Mouse (Mus musculus) liver, postnatal 0 days (tissue): ENCODE measurements around the gene Gm10277. TPM values are rescaled to one million over a fixed set of nuclear protein-coding genes. Genes with fewer than 3 reads are reported as not detected.
A peak's percentile ranks its signal among the peaks of the same experiment; 100 is the strongest.

Experiments used
- ATAC-seq: fragments of 200-750 bp; cut with Nextera tagmentation; 2 replicates; pipeline ENCODE4 v1.8.0; 2017; ENCODE audit warnings: mild to moderate bottlenecking, moderate library complexity
- DNase-seq: peaks from one replicate; pipeline ENCODE4 v3.0.0-alpha.2; 2016
- H3K27ac ChIP-seq: fragments of 300-500 bp; sonication (generic); 2 replicates; pipeline ENCODE4 v1.5.1; 2014; ENCODE audit warnings: antibody characterized with exemption, moderate library complexity, mild to moderate bottlenecking, low read depth
- H3K27me3 ChIP-seq: fragments of 300-500 bp; sonication (generic); 2 replicates; pipeline ENCODE4 v1.6.1; 2014; ENCODE audit warnings: low read length, control low read depth, mixed read lengths; ENCODE audit not compliant: insufficient read depth
- H3K36me3 ChIP-seq: fragments of 300-500 bp; sonication (generic); replicated peaks from 2 replicates; pipeline ENCODE4 v1.6.1; 2014; ENCODE audit warnings: mild to moderate bottlenecking, control low read depth, low read length, moderate library complexity, mixed read lengths; ENCODE audit not compliant: insufficient read depth
- H3K4me1 ChIP-seq: fragments of 300-500 bp; sonication (generic); 2 replicates; pipeline ENCODE4 v1.6.1; 2014; ENCODE audit warnings: antibody characterized with exemption, mild to moderate bottlenecking, control low read depth; ENCODE audit not compliant: insufficient read depth
- H3K4me2 ChIP-seq: fragments of 300-500 bp; sonication (generic); 2 replicates; pipeline ENCODE4 v1.6.1; 2014; ENCODE audit warnings: low read depth, mild to moderate bottlenecking, low read length, moderate library complexity, mixed read lengths
- H3K4me3 ChIP-seq: fragments of 300-500 bp; sonication (generic); 2 replicates; pipeline ENCODE4 v1.5.1; 2014; ENCODE audit warnings: low read depth, low read length
- H3K9ac ChIP-seq: fragments of 300-500 bp; sonication (generic); replicated peaks from 2 replicates; pipeline ENCODE4 v1.6.1; 2014; ENCODE audit warnings: mild to moderate bottlenecking, moderate library complexity
- H3K9me3 ChIP-seq: fragments of 300-500 bp; sonication (generic); 2 replicates; pipeline ENCODE4 v1.6.1; 2016; ENCODE audit warnings: mild to moderate bottlenecking, control low read depth, low read length, mixed read lengths
- CTCF ChIP-seq: sonication (generic); IDR thresholded peaks from 2 replicates; pipeline ENCODE4 v1.5.1; 2016; ENCODE audit warnings: antibody characterized with exemption, low read depth
- EP300 ChIP-seq: IDR thresholded peaks from 2 replicates; pipeline ENCODE4 v1.6.1; 2016; ENCODE audit warnings: antibody characterized with exemption, low read depth, mild to moderate bottlenecking
- WGBS: fragments of 180-500 bp; shearing (Covaris S2); extraction: QIAGEN DNeasy Blood & Tissue Kit; methylation state at CpG from one replicate; pipeline ENCODE4 v1.1.7; 2014; ENCODE audit not compliant: insufficient replicate concordance; 5-methylcytosine and 5-hydroxymethylcytosine counted together
- polyA plus RNA-seq: library from polyadenylated mRNA; unstranded; fragments of >200 nt; fragmentation: Nextera tagmentation; extraction: Ambion mirVana; gene quantifications from 2 replicates; pipeline ENCODE4 v1.2.1, GENCODE M21; 2015

Gm10277 gene
- polyA plus RNA-seq, 1 experiment from 2014 or later, result 0.31 TPM

- Histone ChIP-seq H3K4me3 (peak overlapping the region; percentile 7), H3K4me1 (peaks cover 70% of the 10 kb centered on the region), H3K4me2 (peak overlapping the region; percentile 69), H3K27ac (peak overlapping the region; percentile 94), H3K9ac (peak overlapping the region; percentile 47), H3K36me3 (no peaks in the 10 kb centered on the region; the same call in 1 of the 2 replicates), H3K27me3 (no peaks in the 10 kb centered on the region), H3K9me3 (no peaks in the 10 kb centered on the region)
- TF ChIP-seq CTCF (no peak), EP300 (no peak)
- 38% methylated on average over 9 of the region's 9 CpGs for WGBS
- DNase-seq, result no peak
- peak; percentile 35 for ATAC-seq
Observed at GRCm38 (mm10) chr11:77784894-77785293, 2.7 kb downstream of the Gm10277 start.

GRCm38 (mm10) chr11:77783747-77784646, 3.5 kb downstream of the Gm10277 start:
- H3K9ac ChIP-seq, result peak overlapping the region; percentile 37
- H3K27me3 ChIP-seq, result no peaks in the 10 kb centered on the region
- WGBS, result 19% methylated on average over 18 of the region's 18 CpGs
- H3K4me2 ChIP-seq, result peak overlapping the region; percentile 69
- H3K4me3 ChIP-seq, result peak overlapping the region; percentile 7
- DNase-seq, result peak; percentile 62
- H3K36me3 ChIP-seq, result no peaks in the 10 kb centered on the region; the same call in 1 of the 2 replicates
- peak overlapping the region; percentile 94 for H3K27ac ChIP-seq
- H3K9me3 ChIP-seq, result no peaks in the 10 kb centered on the region
- ATAC-seq, result peak; percentile 55
- H3K4me1 ChIP-seq, result peaks cover 65% of the 10 kb centered on the region
- no peak for TF ChIP-seq EP300
- peak; percentile 55 for TF ChIP-seq CTCF

GRCm38 (mm10) chr11:77783211-77783746, 4.3 kb downstream of the Gm10277 start:
- Histone ChIP-seq H3K27me3 (no peaks in the 10 kb centered on the region), H3K4me3 (no peak overlapping the region)
- 50% methylated on average over 10 of the region's 10 CpGs for WGBS

GRCm38 (mm10) chr11:77782104-77782815, 5.3 kb downstream of the Gm10277 start:
- peak overlapping the region; percentile 29; the same call in 1 of the 2 replicates for H3K27ac ChIP-seq

More at GRCm38 (mm10) chr11:77783211-77783746, 4.3 kb downstream of the Gm10277 start:
- peaks cover 65% of the 10 kb centered on the region for H3K4me1 ChIP-seq
- DNase-seq (no peak), ATAC-seq (no peak; the same call in 1 of the 2 replicates)
- TF ChIP-seq CTCF, result no peak; the same call in 1 of the 2 replicates
- H3K4me2 ChIP-seq, result 0 out of 2 replicates have a peak overlapping the region, but pooled peaks have one; percentile 69
- H3K9ac ChIP-seq, result no peak overlapping the region; the same call in 1 of the 2 replicates
- H3K36me3 ChIP-seq, result no peaks in the 10 kb centered on the region; the same call in 1 of the 2 replicates
- H3K27ac ChIP-seq, result peak overlapping the region; percentile 94
- no peaks in the 10 kb centered on the region for H3K9me3 ChIP-seq

GRCm38 (mm10) chr11:77781088-77781487, 6.5 kb downstream of the Gm10277 start:
- WGBS, result 68% methylated on average over 7 of the region's 7 CpGs

More at GRCm38 (mm10) chr11:77782104-77782815, 5.3 kb downstream of the Gm10277 start:
- TF ChIP-seq CTCF, result no peak
- no peak for TF ChIP-seq EP300
- Histone ChIP-seq H3K27me3 (no peaks in the 10 kb centered on the region), H3K4me3 (no peak overlapping the region), H3K9me3 (no peaks in the 10 kb centered on the region), H3K4me2 (no peak overlapping the region), H3K4me1 (peaks cover 59% of the 10 kb centered on the region), H3K9ac (no peak overlapping the region), H3K36me3 (peaks cover 8% of the 10 kb centered on the region)
- WGBS, result 78% methylated on average over 7 of the region's 7 CpGs
- DNase-seq (no peak), ATAC-seq (no peak)

More at GRCm38 (mm10) chr11:77781088-77781487, 6.5 kb downstream of the Gm10277 start:
- Histone ChIP-seq H3K36me3 (peaks cover 8% of the 10 kb centered on the region), H3K4me2 (no peak overlapping the region), H3K9me3 (no peaks in the 10 kb centered on the region), H3K27me3 (no peaks in the 10 kb centered on the region), H3K9ac (no peak overlapping the region), H3K27ac (peak overlapping the region; percentile 12; the same call in 1 of the 2 replicates), H3K4me1 (peaks cover 48% of the 10 kb centered on the region), H3K4me3 (no peak overlapping the region)
- DNase-seq (no peak), ATAC-seq (no peak)
- TF ChIP-seq CTCF, result no peak
- TF ChIP-seq EP300, result no peak
